Mouse (Mus musculus) cortical plate, adult 2 months (tissue): Measurements from ENCODE around the gene Adam11.

Source experiments
- CTCF ChIP-seq: fragments of 200-500 bp; IDR thresholded peaks from 2 replicates; pipeline ENCODE4 v1.5.1; 2011; ENCODE audit warnings: mild to moderate bottlenecking, control low read depth, low read length; ENCODE audit not compliant: insufficient read depth; ENCODE audit errors: extremely low read depth
- POLR2A ChIP-seq: fragments of 200-500 bp; IDR thresholded peaks from 2 replicates; pipeline ENCODE4 v1.6.1; 2011; ENCODE audit warnings: mild to moderate bottlenecking, low read length, control low read depth; ENCODE audit not compliant: insufficient read depth; ENCODE audit errors: extremely low read depth

- TF ChIP-seq POLR2A (peak; percentile 24; the same call in 1 of the 2 replicates), CTCF (no peak)
Observed at GRCm38 (mm10) chr11:102780271-102780985, 19.2 kb downstream of the Adam11 start.
